Mouse (Mus musculus): ENCODE results near the gene Sh3bp1.

- no peak for TF ChIP-seq POLR2A (IDR thresholded peaks at IDR 0.05; ENCODE audit: extremely low read depth, insufficient read depth, low read length)
- no peak for TF ChIP-seq CTCF (IDR thresholded peaks at IDR 0.05; ENCODE audit: extremely low read depth, insufficient read depth, low read length)
These were observed 15.5 kb downstream of the Sh3bp1 start for GRCm38 (mm10) chr15:78914823-78915659.
